Comparison of ENCODE assay signal across 8 mouse cellular contexts in genomic region chr1:131207531-131207930, GRCm38 (mm10). TPM values are rescaled to one million over a fixed set of nuclear protein-coding genes. Genes with fewer than 3 reads are reported as not detected.
DNase-seq lines count a peak whose midpoint lies in the region; ATAC-seq and TF ChIP-seq lines count a peak whose summit lies in the region.

No protein-coding gene starts in this region.

- no peaks in the 10 kb centered on the region for H3K36me3 ChIP-seq in G1E (replicated peaks)
- no peaks in the 10 kb centered on the region for H3K36me3 ChIP-seq in kidney, adult 2 months (ENCODE audit: control insufficient read depth, insufficient read depth, low read length)

- peaks cover 3% of the 10 kb centered on the region for H3K4me1 ChIP-seq in G1E (ENCODE audit: insufficient read depth, low read depth, low read length)
- no peaks in the 10 kb centered on the region for H3K4me1 ChIP-seq in kidney, adult 2 months (ENCODE audit: control insufficient read depth, insufficient read depth, low read length)

- H3K9me3 ChIP-seq in G1E (replicated peaks) = no peaks in the 10 kb centered on the region

- no peak for ATAC-seq in G1E (ENCODE audit: extremely low read depth, insufficient number of reproducible peaks, low FRiP score, poor library complexity, severe bottlenecking)

- peak; percentile 21 for DNase-seq in 3134 (ENCODE audit: extremely low read depth, insufficient read length, low spot score)
- peak; percentile 73 for DNase-seq in G1E (ENCODE audit: low spot score)
- DNase-seq in cerebellum, postnatal 14 days = peak; percentile 76 to 91
- DNase-seq in gastrocnemius, postnatal 36 days = peak; percentile 46 to 61
- peak; percentile 50 for DNase-seq in kidney, adult 2 months
- peak; percentile 90 for DNase-seq in lung, postnatal 10 days
- peak; percentile 68 for DNase-seq in ovary, postnatal 14 days (ENCODE audit: low spot score)
- DNase-seq in thymus, postnatal 25 days = peak; percentile 90

- H3K4me3 ChIP-seq in G1E (ENCODE audit: low read depth, low read length) = no peak overlapping the region
- H3K4me3 ChIP-seq in kidney, adult 2 months (ENCODE audit: insufficient read depth, low read depth, low read length) = no peak overlapping the region

- intact Hi-C loops in gastrocnemius, postnatal 36 days (cut with DNase I) = no loop called here

- H3K27me3 ChIP-seq in G1E (ENCODE audit: insufficient read depth, low read length) = peaks cover 65% of the 10 kb centered on the region
- no peaks in the 10 kb centered on the region for H3K27me3 ChIP-seq in kidney, adult 2 months (replicated peaks; ENCODE audit: control insufficient read depth, insufficient read depth, low read length)

- peak; percentile 52 for TF ChIP-seq CTCF in G1E (IDR thresholded peaks at IDR 0.05; ENCODE audit: low read depth, low read length)
- TF ChIP-seq CTCF in kidney, adult 2 months (conservative IDR thresholded peaks at IDR 0.05; ENCODE audit: insufficient read depth, insufficient read length, low read depth, low read length) = peak; percentile 60

- no peak for TF ChIP-seq POLR2A in kidney, adult 2 months (IDR thresholded peaks at IDR 0.05; ENCODE audit: low read depth, low read length)

- H3K27ac ChIP-seq in kidney, adult 2 months (ENCODE audit: insufficient read depth, low read depth, low read length) = no peak overlapping the region

- WGBS in kidney, adult 2 months = 0% methylated on average over 5 of the region's 5 CpGs

RNA-seq across cellular contexts. Expression of gene Rassf5, which starts 37.5 kb away (rescaled TPM):
- total RNA-seq in G1E (2014; fragmentation: Nextera tagmentation) (0.75 and 1.1 TPM in 2 replicates), G1E (2017) (3.1 and 3.5 TPM in 2 replicates)
- polyA plus RNA-seq in G1E (2012) = 0.43 and 0.51 TPM in 2 replicates
- total RNA-seq in gastrocnemius, postnatal 36 days (2021) = 1 to 10 TPM in 1 of 2 experiments, under 1 TPM in 1; 0.35 to 1.2 TPM
- 3.8 and 5.7 TPM in 2 replicates for polyA plus RNA-seq in kidney, adult 2 months (2012; rRNA removed)

RNA-seq across cellular contexts. Expression of gene Eif2d, which starts 54.5 kb away (rescaled TPM):
- 297 and 347 TPM in 2 replicates for total RNA-seq in G1E (2014; fragmentation: Nextera tagmentation)
- total RNA-seq in G1E (2017) = 79.5 and 89.2 TPM in 2 replicates
- 58.0 and 70.5 TPM in 2 replicates for polyA plus RNA-seq in G1E (2012)
- 10 to 100 TPM; 25.9 to 29.5 TPM for total RNA-seq in gastrocnemius, postnatal 36 days (2021)
- 32.1 and 35.5 TPM in 2 replicates for polyA plus RNA-seq in kidney, adult 2 months (2012; rRNA removed)

Comparison
In these comparisons a context has a peak if more than half of its experiments do, and no peak if none do; other contexts are left out.
1. DNase-seq: peak in every context shown above with its lines; median percentile 90 in lung, postnatal 10 days; 90 in thymus, postnatal 25 days; 84 in cerebellum, postnatal 14 days; 73 in G1E; 68 in ovary, postnatal 14 days; 54 in gastrocnemius, postnatal 36 days; 50 in kidney, adult 2 months; 21 in 3134.